Mouse (Mus musculus): ENCODE results near the gene Stx1b. TPM values are rescaled to one million over a fixed set of nuclear protein-coding genes. Genes with fewer than 3 reads are reported as not detected.

Gene Stx1b
- polyA plus RNA-seq, 1 experiment: 0.01 TPM

DNA sequence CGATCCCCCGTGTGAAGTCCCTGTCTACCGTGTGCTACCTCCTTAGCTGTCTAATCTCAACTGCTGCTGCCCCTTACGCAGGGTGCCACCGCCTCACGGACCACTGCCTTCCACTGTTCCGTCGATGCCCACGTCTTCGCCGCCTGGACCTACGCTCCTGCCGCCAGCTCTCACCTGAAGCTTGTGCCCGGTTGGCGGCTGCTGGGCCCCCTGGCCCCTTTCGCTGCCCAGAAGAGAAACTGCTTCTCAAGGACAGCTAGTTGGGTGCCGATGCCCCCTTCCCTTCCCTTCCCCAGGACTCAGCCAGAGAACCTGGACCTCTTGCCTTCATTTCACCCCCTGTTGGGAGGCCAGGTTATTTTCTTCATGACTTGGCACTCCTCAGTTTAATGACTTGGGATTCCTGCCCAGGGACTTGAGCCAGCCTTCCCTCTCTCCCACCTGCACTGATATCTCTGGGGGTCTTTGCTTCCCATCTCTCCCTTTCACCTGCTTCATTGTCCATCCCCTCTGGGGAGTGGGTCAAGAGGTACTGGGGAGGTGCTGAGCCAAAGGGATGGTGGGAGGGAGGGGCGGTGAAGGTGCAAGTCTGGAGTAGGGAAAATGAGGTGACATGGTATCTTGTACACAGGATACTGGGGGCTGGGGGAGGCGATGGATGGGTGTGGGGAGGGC, 56.5 kb downstream of the Stx1b start:
- TF ChIP-seq TAL1 (IDR thresholded peaks at IDR 0.05; ENCODE audit: low read length): no peak
- TF ChIP-seq GATA1 (IDR thresholded peaks at IDR 0.05; ENCODE audit: low read length): no peak
- H3K27me3 ChIP-seq (ENCODE audit: control insufficient read depth): peaks cover 2% of the 10 kb centered on the region; the same call in 1 of the 2 replicates
- peak overlapping the region; percentile 74 for H3K4me3 ChIP-seq (replicated peaks)
- peaks cover 11% of the 10 kb centered on the region for H3K36me3 ChIP-seq (ENCODE audit: control insufficient read depth)
- no peaks in the 10 kb centered on the region for H3K9me3 ChIP-seq (ENCODE audit: control insufficient read depth, low read length)
- peaks cover 75% of the 10 kb centered on the region for H3K4me1 ChIP-seq (ENCODE audit: control insufficient read depth)

DNA sequence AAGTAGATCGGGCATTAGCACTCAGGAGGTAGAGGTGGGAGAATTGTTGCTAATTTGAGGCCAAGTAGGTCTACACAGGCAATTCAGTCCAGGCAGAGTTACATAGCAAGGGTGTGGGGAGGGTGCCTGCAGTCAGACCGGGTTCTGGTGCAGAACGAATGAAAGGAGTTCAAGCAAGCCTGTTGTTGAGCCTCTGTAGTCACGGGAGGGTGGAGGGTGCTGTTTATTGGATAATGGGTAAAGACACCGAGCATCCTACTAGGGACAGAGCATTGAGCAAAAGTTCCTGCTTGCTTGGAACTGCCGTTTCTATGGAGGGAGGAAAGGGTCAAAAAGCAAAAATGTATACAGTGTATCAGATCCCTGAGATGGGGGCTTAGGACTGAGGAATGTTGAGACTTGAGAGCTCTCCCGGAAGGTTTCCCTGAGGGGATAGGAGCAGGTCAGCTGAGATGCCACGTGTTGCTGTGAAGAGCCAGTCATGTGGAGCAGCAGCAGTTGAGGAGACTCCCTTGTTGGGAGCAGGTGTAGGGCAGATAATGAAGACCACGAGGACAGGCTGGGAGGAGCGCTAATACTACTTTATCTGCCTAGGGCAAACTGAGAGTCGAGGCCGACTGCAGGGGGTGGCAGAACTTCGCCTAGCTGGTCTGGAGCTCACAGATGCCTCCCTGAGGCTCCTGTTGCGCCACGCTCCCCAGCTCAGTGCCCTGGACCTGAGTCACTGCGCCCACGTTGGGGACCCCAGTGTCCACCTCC, 57.3 kb downstream of the Stx1b start:
- H3K9me3 ChIP-seq (ENCODE audit: control insufficient read depth, low read length): no peaks in the 10 kb centered on the region
- H3K27me3 ChIP-seq (ENCODE audit: control insufficient read depth): peaks cover 2% of the 10 kb centered on the region; the same call in 1 of the 2 replicates
- peaks cover 15% of the 10 kb centered on the region for H3K36me3 ChIP-seq (ENCODE audit: control insufficient read depth)
- H3K4me3 ChIP-seq (replicated peaks): peak overlapping the region; percentile 74
- H3K4me1 ChIP-seq (ENCODE audit: control insufficient read depth): peaks cover 70% of the 10 kb centered on the region
- TF ChIP-seq TAL1 (IDR thresholded peaks at IDR 0.05; ENCODE audit: low read length): peak; percentile 83
- peak; percentile 87 for TF ChIP-seq GATA1 (IDR thresholded peaks at IDR 0.05; ENCODE audit: low read length)

DNA sequence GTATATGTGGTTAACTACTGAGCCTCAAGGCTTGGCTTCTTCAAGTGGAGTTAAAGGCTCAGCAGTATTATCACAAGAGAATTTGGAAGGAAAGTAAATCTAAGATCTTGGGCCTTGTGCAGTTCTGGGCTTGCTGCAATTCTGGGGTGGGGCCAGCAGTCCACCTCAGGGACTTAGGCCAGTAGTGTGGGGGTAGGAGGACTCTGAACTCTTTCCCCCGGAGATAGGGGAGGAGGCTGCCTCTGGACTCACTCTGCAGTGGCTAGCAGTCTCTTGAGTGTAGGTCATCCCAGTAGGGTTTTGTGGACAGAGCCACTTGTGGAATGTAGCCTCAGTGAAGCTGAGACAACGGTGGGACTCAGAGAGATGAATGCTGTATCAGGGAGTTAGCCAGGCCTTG, 58.6 kb downstream of the Stx1b start:
- no peak for TF ChIP-seq TAL1 (IDR thresholded peaks at IDR 0.05; ENCODE audit: low read length)
- no peak for TF ChIP-seq GATA1 (IDR thresholded peaks at IDR 0.05; ENCODE audit: low read length)
- Histone ChIP-seq H3K4me3 (replicated peaks) (no peak overlapping the region), H3K36me3 (ENCODE audit: control insufficient read depth) (peaks cover 19% of the 10 kb centered on the region), H3K9me3 (ENCODE audit: control insufficient read depth, low read length) (no peaks in the 10 kb centered on the region), H3K27me3 (ENCODE audit: control insufficient read depth) (peaks cover 2% of the 10 kb centered on the region; the same call in 1 of the 2 replicates), H3K4me1 (ENCODE audit: control insufficient read depth) (peaks cover 64% of the 10 kb centered on the region)

DNA sequence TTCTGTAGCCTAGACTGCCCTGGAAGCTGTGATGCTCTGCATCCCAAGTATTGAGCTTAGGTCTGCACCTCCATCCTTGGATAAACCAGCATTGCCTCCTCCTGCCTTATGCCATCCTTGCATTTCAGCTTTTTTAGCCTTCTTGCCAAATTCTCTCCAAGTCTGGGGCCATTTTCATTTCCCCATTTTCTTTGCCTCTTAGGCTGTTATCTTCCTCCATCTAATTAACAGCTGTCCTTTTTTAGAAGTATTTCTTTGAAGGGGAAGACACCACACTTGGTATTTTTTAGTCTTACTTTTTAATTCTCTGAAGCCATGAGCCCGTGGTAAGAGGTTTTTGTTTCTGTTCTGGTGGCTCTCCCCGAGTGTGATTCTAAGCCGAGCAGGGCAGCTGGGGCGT, 60.7 kb downstream of the Stx1b start:
- peaks cover 19% of the 10 kb centered on the region for H3K36me3 ChIP-seq (ENCODE audit: control insufficient read depth)
- H3K4me3 ChIP-seq (replicated peaks): no peak overlapping the region
- peaks cover 52% of the 10 kb centered on the region for H3K4me1 ChIP-seq (ENCODE audit: control insufficient read depth)
- no peaks in the 10 kb centered on the region for H3K27me3 ChIP-seq (ENCODE audit: control insufficient read depth)
- no peaks in the 10 kb centered on the region for H3K9me3 ChIP-seq (ENCODE audit: control insufficient read depth, low read length)
- TF ChIP-seq TAL1 (IDR thresholded peaks at IDR 0.05; ENCODE audit: low read length) (no peak), GATA1 (IDR thresholded peaks at IDR 0.05; ENCODE audit: low read length) (no peak)

DNA sequence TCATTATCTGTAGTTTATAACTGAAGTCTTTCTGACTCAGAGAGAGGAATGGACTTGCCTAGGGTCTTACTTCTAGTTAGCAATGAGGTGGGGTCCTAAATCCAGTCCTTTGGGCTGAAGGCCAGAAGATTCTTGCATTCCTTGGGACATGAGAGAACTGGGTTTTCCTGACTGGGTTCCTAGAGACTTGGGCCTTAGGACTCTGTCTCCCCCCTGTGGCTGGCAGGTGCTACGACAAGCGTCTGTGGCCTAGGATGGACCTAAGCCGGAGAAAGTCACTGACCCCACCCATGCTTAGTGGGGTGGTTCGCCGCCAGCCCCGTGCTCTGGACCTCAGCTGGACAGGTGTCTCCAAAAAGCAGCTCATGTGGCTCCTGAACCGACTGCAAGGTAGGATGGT, 63.3 kb downstream of the Stx1b start:
- no peaks in the 10 kb centered on the region for H3K27me3 ChIP-seq (ENCODE audit: control insufficient read depth)
- H3K36me3 ChIP-seq (ENCODE audit: control insufficient read depth): peaks cover 14% of the 10 kb centered on the region
- peaks cover 28% of the 10 kb centered on the region for H3K4me1 ChIP-seq (ENCODE audit: control insufficient read depth)
- no peaks in the 10 kb centered on the region for H3K9me3 ChIP-seq (ENCODE audit: control insufficient read depth, low read length)
- TF ChIP-seq TAL1 (IDR thresholded peaks at IDR 0.05; ENCODE audit: low read length): no peak
- no peak for TF ChIP-seq GATA1 (IDR thresholded peaks at IDR 0.05; ENCODE audit: low read length)
- H3K4me3 ChIP-seq (replicated peaks): no peak overlapping the region

DNA sequence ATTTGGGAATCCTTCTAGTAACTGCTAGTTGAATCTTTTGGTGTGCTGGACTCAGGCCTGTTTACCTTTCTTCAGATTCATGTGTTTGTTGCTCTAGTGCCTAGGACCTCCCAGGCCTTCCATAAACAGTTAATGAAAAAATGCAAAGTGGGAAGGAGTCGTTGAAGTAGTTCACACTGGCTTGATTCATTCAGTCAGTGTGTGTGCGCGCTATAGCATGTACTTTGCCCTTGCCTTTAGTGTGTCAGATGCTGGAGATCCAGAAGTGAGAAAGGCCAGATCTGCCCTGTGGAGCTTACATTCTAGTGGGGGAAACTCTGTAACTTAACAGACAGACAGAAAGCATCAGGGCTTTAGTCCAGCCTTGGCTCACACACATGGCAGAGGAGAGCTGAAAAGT, 63.9 kb downstream of the Stx1b start:
- Histone ChIP-seq H3K27me3 (ENCODE audit: control insufficient read depth) (no peaks in the 10 kb centered on the region), H3K4me3 (replicated peaks) (no peak overlapping the region), H3K9me3 (ENCODE audit: control insufficient read depth, low read length) (no peaks in the 10 kb centered on the region), H3K4me1 (ENCODE audit: control insufficient read depth) (peaks cover 23% of the 10 kb centered on the region), H3K36me3 (ENCODE audit: control insufficient read depth) (peaks cover 14% of the 10 kb centered on the region)
- TF ChIP-seq TAL1 (IDR thresholded peaks at IDR 0.05; ENCODE audit: low read length) (no peak), GATA1 (IDR thresholded peaks at IDR 0.05; ENCODE audit: low read length) (no peak)

DNA sequence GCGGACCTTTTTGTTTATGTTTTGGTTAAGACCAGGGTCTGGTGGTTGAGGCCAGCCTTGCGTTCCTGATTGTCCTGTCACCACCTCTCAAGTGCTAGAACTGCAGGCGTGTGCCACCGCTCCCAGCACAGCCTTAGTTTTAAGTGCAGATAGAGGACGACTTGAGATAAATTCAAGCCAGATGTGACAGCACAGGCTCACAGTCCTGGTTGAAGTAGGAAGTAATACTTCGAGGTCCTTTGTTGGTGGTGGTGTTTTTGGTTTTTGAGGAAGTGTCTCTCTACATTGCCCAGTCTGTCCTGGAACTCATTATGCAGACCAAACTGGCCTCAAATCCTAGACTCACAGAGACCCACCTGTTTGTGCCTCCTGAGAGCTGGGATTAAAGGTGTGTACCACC, 64.6 kb downstream of the Stx1b start:
- no peak for TF ChIP-seq GATA1 (IDR thresholded peaks at IDR 0.05; ENCODE audit: low read length)
- no peak for TF ChIP-seq TAL1 (IDR thresholded peaks at IDR 0.05; ENCODE audit: low read length)
- H3K9me3 ChIP-seq (ENCODE audit: control insufficient read depth, low read length): no peaks in the 10 kb centered on the region
- peaks cover 19% of the 10 kb centered on the region for H3K4me1 ChIP-seq (ENCODE audit: control insufficient read depth)
- no peaks in the 10 kb centered on the region for H3K27me3 ChIP-seq (ENCODE audit: control insufficient read depth)
- H3K36me3 ChIP-seq (ENCODE audit: control insufficient read depth): peaks cover 16% of the 10 kb centered on the region
- H3K4me3 ChIP-seq (replicated peaks): no peak overlapping the region

Other genes with a start within 250 kb of the Stx1b start
- gene Ccdc189, start 236.0 kb downstream of the Stx1b start, polyA plus RNA-seq (2012): 7.1 and 8.9 TPM in 2 replicates
- gene Rnf40, start 235.8 kb downstream of the Stx1b start, polyA plus RNA-seq (2012): 4.4 and 5.0 TPM in 2 replicates
- 0.11 and 0.15 TPM in 2 replicates for gene Zfp629, start 208.8 kb downstream of the Stx1b start, polyA plus RNA-seq (2012)
- gene Bcl7c, start 115.6 kb downstream of the Stx1b start, polyA plus RNA-seq (2012): 16.0 and 17.8 TPM in 2 replicates
- gene Ctf1, start 111.8 kb downstream of the Stx1b start, polyA plus RNA-seq (2012): 0.06 TPM in 1 of 2 replicates, not detected in the other
- gene Ctf2, start 92.4 kb downstream of the Stx1b start, polyA plus RNA-seq (2012): 0.02 TPM in 1 of 2 replicates, not detected in the other
- gene Fbxl19, start 80.0 kb downstream of the Stx1b start, polyA plus RNA-seq (2012): 8.2 and 9.9 TPM in 2 replicates
- 0.30 and 0.44 TPM in 2 replicates for gene Orai3, start 54.7 kb downstream of the Stx1b start, polyA plus RNA-seq (2012)
- gene Setd1a, start 47.9 kb downstream of the Stx1b start, polyA plus RNA-seq (2012): 4.7 and 6.0 TPM in 2 replicates
- 0.39 TPM in 1 of 2 replicates, not detected in the other for gene Gm49388, start 38.9 kb downstream of the Stx1b start, polyA plus RNA-seq (2012)
- 0.43 and 0.50 TPM in 2 replicates for gene Hsd3b7, start 23.9 kb downstream of the Stx1b start, polyA plus RNA-seq (2012)
- 1.4 and 1.5 TPM in 2 replicates for gene Stx4a, start 255 bp downstream of the Stx1b start, polyA plus RNA-seq (2012)
- 1.3 TPM in 2 replicates for gene Zfp646, start 51.7 kb upstream of the Stx1b start, polyA plus RNA-seq (2012)
- gene Zfp668, start 52.3 kb upstream of the Stx1b start, polyA plus RNA-seq (2012): 1.3 and 1.5 TPM in 2 replicates
- 0.03 and 0.05 TPM in 2 replicates for gene Prss53, start 66.4 kb upstream of the Stx1b start, polyA plus RNA-seq (2012)
- gene Gm21974, start 70.9 kb upstream of the Stx1b start, polyA plus RNA-seq (2012): not detected in 2 replicates
- gene Vkorc1, start 71.1 kb upstream of the Stx1b start, polyA plus RNA-seq (2012): 0.89 and 1.3 TPM in 2 replicates
- gene Bckdk, start 79.5 kb upstream of the Stx1b start, polyA plus RNA-seq (2012): 13.1 and 18.3 TPM in 2 replicates
- gene Kat8, start 88.0 kb upstream of the Stx1b start, polyA plus RNA-seq (2012): 0.44 and 0.49 TPM in 2 replicates
- 0.04 TPM in 1 of 2 replicates, not detected in the other for gene Prss8, start 105.6 kb upstream of the Stx1b start, polyA plus RNA-seq (2012)
- gene Prss36, start 122.2 kb upstream of the Stx1b start, polyA plus RNA-seq (2012): 0.21 and 0.28 TPM in 2 replicates
- 39.4 and 42.2 TPM in 2 replicates for gene Fus, start 142.9 kb upstream of the Stx1b start, polyA plus RNA-seq (2012)
- 0.19 and 0.25 TPM in 2 replicates for gene Pycard, start 169.3 kb upstream of the Stx1b start, polyA plus RNA-seq (2012)
- 0.02 TPM in 1 of 2 replicates, not detected in the other for gene Trim72, start 179.4 kb upstream of the Stx1b start, polyA plus RNA-seq (2012)
- 0.01 TPM in 2 replicates for gene Itgam, start 238.1 kb upstream of the Stx1b start, polyA plus RNA-seq (2012)
- not detected in 2 replicates for gene Gm49368, start 238.1 kb upstream of the Stx1b start, polyA plus RNA-seq (2012)